Mouse (Mus musculus) forebrain, embryonic 14.5 days (tissue): ENCODE measurements around the gene Tagap1. TPM values are rescaled to one million over a fixed set of nuclear protein-coding genes. Genes with fewer than 3 reads are reported as not detected.
"Not testable (repeated sequence)": the region's sequence is repeated elsewhere in the genome, so short reads cannot be mapped to it uniquely, and the experiment has no call there.

ENCODE experiments used
- ATAC-seq: fragments of 200-750 bp; cut with Nextera tagmentation; 2 replicates; pipeline ENCODE4 v1.8.0; 2017; ENCODE audit warnings: mild to moderate bottlenecking, moderate library complexity
- DNase-seq: peaks from one replicate; pipeline ENCODE4 v3.0.0-alpha.2; 2015; ENCODE audit warnings: low spot score
- H3K27ac ChIP-seq: fragments of 300-500 bp; sonication (generic); 2 replicates; pipeline ENCODE4 v1.5.1; 2014; ENCODE audit warnings: low read depth, mild to moderate bottlenecking, control low read depth, low read length, moderate library complexity
- H3K27me3 ChIP-seq: fragments of 300-500 bp; sonication (generic); replicated peaks from 2 replicates; pipeline ENCODE4 v1.6.1; 2014; ENCODE audit warnings: low read length, control low read depth, mixed read lengths; ENCODE audit not compliant: control insufficient read depth, insufficient read depth
- H3K36me3 ChIP-seq: fragments of 300-500 bp; sonication (generic); 2 replicates; pipeline ENCODE4 v1.6.1; 2014; ENCODE audit warnings: low read length, control low read depth; ENCODE audit not compliant: control insufficient read depth, insufficient read depth
- H3K4me1 ChIP-seq: fragments of 300-500 bp; sonication (generic); 2 replicates; pipeline ENCODE4 v1.6.1; 2014; ENCODE audit warnings: antibody characterized with exemption, low read length, control low read depth; ENCODE audit not compliant: control insufficient read depth, insufficient read depth
- H3K4me2 ChIP-seq: fragments of 300-500 bp; sonication (generic); 2 replicates; pipeline ENCODE4 v1.6.1; 2014; ENCODE audit warnings: mild to moderate bottlenecking, control low read depth, low read length
- H3K4me3 ChIP-seq: fragments of 300-500 bp; sonication (generic); 2 replicates; pipeline ENCODE4 v1.5.1; 2014; ENCODE audit warnings: low read depth, low read length, control low read depth
- H3K9ac ChIP-seq: fragments of 300-500 bp; sonication (generic); 2 replicates; pipeline ENCODE4 v1.6.1; 2014; ENCODE audit warnings: mild to moderate bottlenecking, low read length, control low read depth, moderate library complexity
- H3K9me3 ChIP-seq: fragments of 300-500 bp; sonication (generic); replicated peaks from 2 replicates; pipeline ENCODE4 v1.6.1; 2016; ENCODE audit warnings: low read length, control low read depth, mixed read lengths; ENCODE audit not compliant: control insufficient read depth
- WGBS: fragments of 180-500 bp; shearing (Covaris S2); extraction: QIAGEN DNeasy Blood & Tissue Kit; methylation state at CpG from one replicate; pipeline ENCODE4 v1.1.7; 2014; 5-methylcytosine and 5-hydroxymethylcytosine counted together
- polyA plus RNA-seq: library from polyadenylated mRNA; unstranded; fragments of >200 nt; fragmentation: Nextera tagmentation; extraction: Ambion mirVana; gene quantifications from 2 replicates; pipeline ENCODE4 v1.2.1, GENCODE M21; 2014

Gene Tagap1
- polyA plus RNA-seq, result 59.8 and 65.3 TPM in 2 replicates

DNA sequence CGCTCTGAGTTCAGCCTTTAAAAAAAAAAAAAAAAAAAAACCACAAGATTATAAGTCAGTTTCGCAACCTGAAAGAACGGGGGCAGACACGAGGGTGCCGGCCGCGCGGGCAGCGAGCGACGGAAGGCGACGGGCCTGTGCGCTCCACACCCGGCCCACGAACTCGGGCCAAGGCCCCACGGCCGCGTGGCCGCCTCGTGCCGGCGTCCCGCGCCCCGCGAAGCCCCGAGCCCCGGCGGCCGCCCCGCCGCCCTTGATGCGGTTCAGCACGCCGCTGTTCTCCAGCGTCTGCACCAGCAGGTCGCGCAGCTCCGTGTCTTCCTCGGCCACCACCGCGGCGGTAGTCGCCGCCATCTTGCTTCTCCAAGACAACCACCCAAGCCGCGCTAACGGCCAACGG is at the start of gene Tagap1:
TSS of gene Tagap1 (minus strand) at position 381 of the 400 bp plus-strand sequence.
- H3K27me3 ChIP-seq, H3K9me3 ChIP-seq, DNase-seq, H3K36me3 ChIP-seq, ATAC-seq, H3K4me1 ChIP-seq, H3K27ac ChIP-seq: not testable (repeated sequence)
- Histone ChIP-seq H3K4me3 (peak within 1 kb of the TSS; percentile 40), H3K9ac (peak within 1 kb of the TSS; percentile 48), H3K4me2 (peak within 1 kb of the TSS; percentile 42)
- under 1% methylated on average over 35 of the region's 51 CpGs for WGBS

DNA sequence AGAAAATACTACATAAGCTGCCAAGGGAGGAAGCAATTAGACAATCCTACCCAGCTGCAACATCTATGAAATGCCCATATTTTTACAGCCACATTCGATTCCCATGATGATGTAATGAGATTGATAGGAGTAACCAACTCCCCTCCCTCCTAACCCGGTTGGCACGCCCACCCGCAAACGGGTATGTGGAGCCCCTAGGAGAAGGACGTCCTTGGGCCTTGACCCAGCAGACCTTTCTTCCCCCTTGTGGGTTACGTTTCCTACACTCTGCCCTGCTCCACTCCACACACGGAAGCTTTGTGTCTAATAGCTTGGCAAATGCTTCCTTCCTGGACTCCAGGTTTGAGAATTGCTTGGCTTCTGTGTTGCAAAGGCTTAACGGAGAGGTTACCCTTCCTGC is 48.9 kb upstream of the Tagap1 start:
- not testable (repeated sequence) for DNase-seq, ATAC-seq, H3K4me1 ChIP-seq, H3K27me3 ChIP-seq, H3K36me3 ChIP-seq, H3K4me2 ChIP-seq, H3K4me3 ChIP-seq, H3K9me3 ChIP-seq, H3K9ac ChIP-seq, H3K27ac ChIP-seq
- 91% methylated on average over 3 of the region's 9 CpGs for WGBS

DNA sequence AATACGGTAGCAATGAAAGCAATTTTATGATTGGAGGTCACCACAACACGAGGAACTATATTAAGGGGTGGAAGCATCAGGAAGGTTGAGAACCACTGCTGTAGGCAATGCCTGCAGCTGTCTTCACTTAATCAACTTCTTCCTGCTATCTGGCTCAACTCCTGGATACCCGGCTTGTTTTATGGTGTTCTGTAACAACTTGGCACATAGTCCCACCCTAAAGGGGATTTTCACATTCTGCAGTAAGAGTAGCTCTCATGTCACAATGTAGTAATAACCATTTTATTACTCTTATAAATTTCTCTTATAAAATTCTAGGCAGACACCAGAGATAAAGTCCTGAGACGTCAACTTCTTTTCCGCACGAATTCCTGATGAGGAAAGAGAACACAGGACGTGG is 48.5 kb upstream of the Tagap1 start:
- DNase-seq, H3K9me3 ChIP-seq, H3K4me1 ChIP-seq, H3K9ac ChIP-seq, H3K27ac ChIP-seq, H3K27me3 ChIP-seq, H3K36me3 ChIP-seq, H3K4me2 ChIP-seq, H3K4me3 ChIP-seq, ATAC-seq: not testable (repeated sequence)
- WGBS, result no CpG with 5 or more reads among the region's 7 CpGs

DNA sequence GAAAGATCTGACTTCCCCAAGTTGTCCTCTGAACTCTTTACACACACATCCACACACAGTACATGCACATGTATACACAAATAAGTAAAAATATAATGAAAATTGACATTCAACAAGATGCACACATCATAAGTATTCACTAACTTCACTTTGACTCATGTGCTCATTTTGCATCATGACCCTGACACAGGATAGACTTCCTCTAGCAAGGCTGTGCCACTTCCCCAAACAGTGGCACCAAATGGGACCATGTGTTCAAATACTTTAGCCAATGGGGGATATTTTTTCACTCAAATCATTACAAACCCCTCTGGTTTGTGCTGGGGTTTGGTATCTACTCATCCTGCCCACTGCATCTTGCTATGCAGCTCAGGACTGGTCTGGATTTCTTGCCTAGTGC is 47.9 kb upstream of the Tagap1 start:
- not testable (repeated sequence) for H3K36me3 ChIP-seq, H3K9me3 ChIP-seq, H3K4me1 ChIP-seq, H3K9ac ChIP-seq, H3K4me3 ChIP-seq, H3K27ac ChIP-seq, H3K27me3 ChIP-seq, H3K4me2 ChIP-seq, DNase-seq, ATAC-seq

DNA sequence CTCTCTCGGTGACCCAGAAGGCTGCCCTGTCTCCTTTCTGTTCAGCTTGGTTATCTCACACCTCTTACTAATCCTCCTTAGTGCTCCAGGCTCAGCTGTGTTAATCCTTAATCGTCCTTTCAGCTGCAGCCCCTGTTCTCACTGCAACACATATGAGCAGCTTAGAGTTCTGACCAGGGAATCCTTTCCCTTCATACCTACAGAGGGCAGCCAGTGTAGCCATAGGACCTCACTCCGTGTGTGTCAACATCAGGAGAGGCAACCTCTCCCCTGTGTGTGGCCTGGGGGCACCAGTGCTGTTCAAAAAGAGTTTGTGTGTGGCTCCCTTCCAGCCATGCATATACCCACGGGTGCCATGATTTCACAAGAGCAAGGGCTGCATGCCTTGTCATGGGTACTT is 44.7 kb upstream of the Tagap1 start:
- H3K4me3 ChIP-seq, H3K9me3 ChIP-seq, H3K4me1 ChIP-seq, H3K36me3 ChIP-seq, H3K27me3 ChIP-seq, DNase-seq, ATAC-seq, H3K27ac ChIP-seq, H3K4me2 ChIP-seq, H3K9ac ChIP-seq: not testable (repeated sequence)
- 37% methylated on average over 3 of the region's 4 CpGs for WGBS

DNA sequence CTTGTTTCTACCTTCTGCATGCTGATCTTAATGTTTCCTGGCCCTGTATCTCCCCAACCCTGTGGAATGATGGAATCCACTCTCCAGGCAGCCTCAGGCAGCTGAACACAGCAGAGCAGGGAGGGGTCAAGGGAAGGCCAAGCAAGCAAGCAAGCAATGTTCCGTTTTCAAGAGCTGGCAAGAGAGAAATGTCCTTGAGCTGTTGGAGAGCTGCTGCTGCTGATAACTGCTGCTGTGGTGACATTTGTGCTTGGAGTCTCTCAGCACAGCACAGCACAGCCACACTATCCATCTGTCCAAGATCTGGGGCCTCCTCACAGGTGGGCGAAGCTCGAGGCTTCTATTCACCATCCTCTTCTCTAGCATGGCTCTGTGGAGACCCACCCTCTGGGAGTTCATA is 42.4 kb upstream of the Tagap1 start:
- H3K4me1 ChIP-seq, H3K4me2 ChIP-seq, H3K27ac ChIP-seq, H3K4me3 ChIP-seq, H3K9me3 ChIP-seq, H3K27me3 ChIP-seq, H3K36me3 ChIP-seq, ATAC-seq, H3K9ac ChIP-seq, DNase-seq: not testable (repeated sequence)
- no CpG with 5 or more reads among the region's 3 CpGs for WGBS

DNA sequence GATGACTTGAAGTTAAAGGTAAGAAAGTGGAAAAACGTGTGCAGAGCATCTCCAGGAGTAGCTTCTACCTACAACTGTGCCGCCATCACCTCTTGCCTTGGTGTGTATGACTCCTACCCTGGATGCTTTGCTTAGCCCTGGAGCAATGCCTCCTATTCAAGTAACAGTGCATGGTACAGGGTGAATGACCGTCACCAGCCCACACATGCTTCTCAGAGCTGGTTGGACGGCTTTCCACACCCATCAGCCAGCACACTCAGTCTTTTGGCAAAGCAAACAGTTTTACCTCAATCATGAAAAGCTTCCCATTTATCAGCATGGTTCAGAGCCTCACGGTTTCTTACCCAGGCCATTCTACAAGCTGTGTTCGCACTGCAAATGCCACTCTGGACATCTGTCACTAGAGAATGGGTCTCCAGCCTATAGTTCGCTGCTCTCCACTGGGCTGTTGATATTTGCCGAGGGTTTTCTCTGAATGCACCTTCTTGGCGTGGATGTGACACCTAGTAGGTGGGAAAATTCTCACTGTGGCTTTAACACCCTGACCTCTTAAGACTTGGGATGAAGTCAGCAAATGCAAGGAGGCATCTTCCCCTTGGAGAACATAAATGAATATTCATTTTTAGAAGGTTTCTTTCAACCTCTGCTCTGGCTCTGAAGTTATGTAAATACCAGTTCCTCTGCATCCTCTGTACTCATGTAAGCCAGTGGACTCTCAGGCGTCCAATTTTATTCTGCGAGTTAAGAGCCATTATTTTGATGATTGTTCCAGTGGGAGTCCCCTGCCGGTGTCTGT is 41.0 kb upstream of the Tagap1 start:
- not testable (repeated sequence) for H3K4me1 ChIP-seq, H3K4me3 ChIP-seq, H3K27ac ChIP-seq, H3K27me3 ChIP-seq, H3K9me3 ChIP-seq, H3K36me3 ChIP-seq, DNase-seq, ATAC-seq, H3K9ac ChIP-seq, H3K4me2 ChIP-seq
- WGBS, result 85% methylated on average over 8 of the region's 12 CpGs

DNA sequence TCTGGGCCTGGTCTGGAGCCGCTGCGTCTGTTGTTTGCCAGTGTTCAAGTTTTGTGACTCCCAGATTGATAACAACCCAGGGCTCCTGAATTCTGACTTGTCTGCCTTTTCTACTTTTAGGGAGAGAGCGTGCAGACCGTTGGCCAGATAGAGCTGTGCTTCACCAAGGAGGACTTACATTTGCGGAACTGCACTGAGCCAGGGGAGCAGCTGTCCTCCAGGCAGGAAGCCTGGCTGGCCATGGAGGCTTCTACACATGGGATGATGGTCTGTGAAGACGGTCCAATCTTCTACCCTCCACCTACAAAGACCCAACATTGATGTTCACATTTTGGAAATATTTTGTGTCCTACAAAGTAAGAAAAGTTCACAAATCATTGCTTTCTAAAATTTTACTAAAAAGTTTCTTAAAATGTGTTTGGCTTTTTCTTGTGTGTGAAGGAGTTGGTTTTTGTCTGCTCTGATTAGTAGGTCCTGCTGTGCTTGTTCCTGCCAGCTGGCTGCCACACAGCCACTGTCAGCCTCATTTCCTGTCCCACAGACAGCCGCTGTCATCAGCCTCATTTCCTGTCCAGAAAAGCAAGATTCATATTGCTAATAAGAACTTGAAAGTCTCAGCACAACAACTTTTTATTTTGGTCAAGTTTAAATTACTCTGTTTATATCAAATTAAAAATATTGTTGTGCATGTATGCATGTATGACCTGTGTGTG is 37.0 kb upstream of the Tagap1 start:
- not testable (repeated sequence) for H3K4me3 ChIP-seq, H3K27ac ChIP-seq, H3K4me2 ChIP-seq, H3K9me3 ChIP-seq, H3K9ac ChIP-seq, H3K4me1 ChIP-seq, ATAC-seq, DNase-seq, H3K27me3 ChIP-seq, H3K36me3 ChIP-seq
- no CpG with 5 or more reads among the region's 7 CpGs for WGBS

DNA sequence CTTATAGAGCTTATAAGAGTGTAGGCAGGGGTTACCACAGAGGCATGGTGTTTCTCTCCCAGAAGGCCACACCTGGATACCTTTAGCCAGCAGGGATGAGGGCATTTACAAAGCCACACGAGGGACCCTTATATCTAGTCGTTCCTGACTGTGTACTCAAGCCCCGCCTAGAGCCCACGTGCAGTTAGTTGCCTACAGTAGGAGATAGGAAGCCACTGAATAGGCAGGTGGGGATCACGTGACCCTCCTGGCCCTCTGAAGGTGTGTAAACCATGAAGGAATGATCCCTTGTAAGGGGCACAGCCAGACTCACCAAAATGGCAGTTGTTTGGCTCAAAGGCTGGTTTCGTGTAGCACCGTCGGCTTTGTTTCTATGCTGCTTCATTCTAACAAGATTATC is 35.9 kb upstream of the Tagap1 start:
- not testable (repeated sequence) for H3K4me3 ChIP-seq, H3K27ac ChIP-seq, H3K9me3 ChIP-seq, H3K36me3 ChIP-seq, ATAC-seq, H3K9ac ChIP-seq, H3K27me3 ChIP-seq, DNase-seq, H3K4me2 ChIP-seq, H3K4me1 ChIP-seq
- 80% methylated on average over 8 of the region's 8 CpGs for WGBS
